Mouse (Mus musculus) bone marrow macrophage, adult 2 months (primary cell): ENCODE results near the gene Lbh.

Source experiments
- CTCF ChIP-seq: IDR thresholded peaks from 2 replicates; pipeline ENCODE4 v1.5.1; 2012; ENCODE audit warnings: low read depth, mild to moderate bottlenecking, low read length, moderate library complexity
- POLR2A ChIP-seq: IDR thresholded peaks from 2 replicates; pipeline ENCODE4 v1.6.1; 2012; ENCODE audit warnings: mild to moderate bottlenecking, low read depth, low read length, borderline replicate concordance

- TF ChIP-seq POLR2A = no peak
- TF ChIP-seq CTCF = no peak
Observed at GRCm38 (mm10) chr17:72967371-72968175, 49.5 kb downstream of the Lbh start.
